10 mouse cellular contexts compared by ENCODE assay signal in the genomic region with DNA sequence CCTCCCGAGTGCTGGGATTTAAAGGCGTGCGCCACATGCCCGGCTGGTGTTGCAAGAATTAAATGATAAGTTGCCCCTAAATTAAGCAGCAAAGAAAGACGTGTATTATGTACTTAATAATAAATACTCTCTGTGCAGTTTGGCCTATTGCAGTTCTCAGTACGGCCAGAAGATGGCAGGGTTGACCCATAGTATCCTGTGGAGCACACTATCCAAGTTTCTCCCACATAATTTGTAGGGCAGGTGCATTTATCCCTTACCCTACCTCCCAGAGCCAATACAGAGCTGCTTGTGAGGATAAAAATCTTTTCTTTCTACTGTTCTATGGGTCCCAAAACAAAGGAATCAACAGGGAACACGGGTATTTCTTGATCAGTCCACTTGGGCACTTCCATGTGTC. TPM values are rescaled to one million over a fixed set of nuclear protein-coding genes. Genes with fewer than 3 reads are reported as not detected.
DNase-seq lines count a peak whose midpoint lies in the region; ATAC-seq lines count a peak whose summit lies in the region.
"Had no signal": no experiment of that assay in that cellular context is flagged by ENCODE, and none has a peak within 500 bp of the region (broad histone marks: within the 10 kb centered on the region; RNA-seq: fewer than 3 reads in every experiment).

No protein-coding gene starts in this region.

- H3K4me3 ChIP-seq in intestine, embryonic 14.5 days (ENCODE audit: low read depth, low read length): no peak overlapping the region
- H3K4me3 ChIP-seq in intestine, embryonic 16.5 days (ENCODE audit: low read length): no peak overlapping the region
- H3K4me3 ChIP-seq in embryonic facial prominence, embryonic 14.5 days (ENCODE audit: low read depth, low read length): no peak overlapping the region
- H3K4me3 ChIP-seq in hindbrain, embryonic 13.5 days: no peak overlapping the region
- H3K4me3 ChIP-seq in midbrain, embryonic 13.5 days (replicated peaks): no peak overlapping the region

- no peaks in the 10 kb centered on the region for H3K4me1 ChIP-seq in intestine, embryonic 14.5 days (replicated peaks; ENCODE audit: control insufficient read depth, insufficient read depth, low read length)
- no peaks in the 10 kb centered on the region for H3K4me1 ChIP-seq in intestine, embryonic 16.5 days (ENCODE audit: control insufficient read depth, insufficient read depth, low read length)
- no peaks in the 10 kb centered on the region for H3K4me1 ChIP-seq in embryonic facial prominence, embryonic 14.5 days (ENCODE audit: control insufficient read depth, insufficient read depth, low read length)
- H3K4me1 ChIP-seq in hindbrain, embryonic 13.5 days (replicated peaks): no peaks in the 10 kb centered on the region
- no peaks in the 10 kb centered on the region for H3K4me1 ChIP-seq in midbrain, embryonic 13.5 days (replicated peaks)

- no peak overlapping the region for H3K27ac ChIP-seq in intestine, embryonic 14.5 days (ENCODE audit: low read depth)
- no peak overlapping the region for H3K27ac ChIP-seq in intestine, embryonic 16.5 days (ENCODE audit: low read length)
- no peak overlapping the region for H3K27ac ChIP-seq in embryonic facial prominence, embryonic 14.5 days (replicated peaks; ENCODE audit: low read depth, low read length)
- H3K27ac ChIP-seq in hindbrain, embryonic 13.5 days: no peak overlapping the region
- no peak overlapping the region for H3K27ac ChIP-seq in midbrain, embryonic 13.5 days

- H3K36me3 ChIP-seq in intestine, embryonic 14.5 days (ENCODE audit: control insufficient read depth, insufficient read depth, low read length): no peaks in the 10 kb centered on the region
- H3K36me3 ChIP-seq in intestine, embryonic 16.5 days (ENCODE audit: control insufficient read depth, insufficient read depth, low read length): no peaks in the 10 kb centered on the region
- H3K36me3 ChIP-seq in embryonic facial prominence, embryonic 14.5 days (ENCODE audit: control insufficient read depth, insufficient read depth, low read length): no peaks in the 10 kb centered on the region
- no peaks in the 10 kb centered on the region for H3K36me3 ChIP-seq in hindbrain, embryonic 13.5 days
- H3K36me3 ChIP-seq in midbrain, embryonic 13.5 days: no peaks in the 10 kb centered on the region

- intact Hi-C loops in left cerebral cortex, postnatal 10 days (cut with DNase I): no loop called here

- ATAC-seq in intestine, embryonic 14.5 days (replicated peaks; ENCODE audit: low FRiP score, low TSS enrichment, low read depth): no peak
- no peak for ATAC-seq in intestine, embryonic 16.5 days
- no peak for ATAC-seq in embryonic facial prominence, embryonic 14.5 days (ENCODE audit: low read depth)
- ATAC-seq in hindbrain, embryonic 13.5 days (ENCODE audit: low FRiP score): peak; percentile 71
- ATAC-seq in midbrain, embryonic 13.5 days: peak; percentile 63

- H3K4me2 ChIP-seq in intestine, embryonic 14.5 days (ENCODE audit: low read length): no peak overlapping the region
- H3K4me2 ChIP-seq in intestine, embryonic 16.5 days (ENCODE audit: low read depth, low read length): no peak overlapping the region
- no peak overlapping the region for H3K4me2 ChIP-seq in embryonic facial prominence, embryonic 14.5 days (ENCODE audit: low read depth, low read length)
- H3K4me2 ChIP-seq in hindbrain, embryonic 13.5 days: no peak overlapping the region
- no peak overlapping the region for H3K4me2 ChIP-seq in midbrain, embryonic 13.5 days (replicated peaks)

- WGBS in intestine, embryonic 14.5 days: 21% methylated on average over 7 of the region's 7 CpGs
- WGBS in intestine, embryonic 16.5 days: 17% methylated on average over 7 of the region's 7 CpGs
- 24% methylated on average over 7 of the region's 7 CpGs for WGBS in embryonic facial prominence, embryonic 14.5 days
- 19% methylated on average over 7 of the region's 7 CpGs for WGBS in hindbrain, embryonic 13.5 days
- 24% methylated on average over 7 of the region's 7 CpGs for WGBS in midbrain, embryonic 13.5 days

- H3K9me3 ChIP-seq in intestine, embryonic 14.5 days (ENCODE audit: control insufficient read depth, low read length): no peaks in the 10 kb centered on the region
- H3K9me3 ChIP-seq in intestine, embryonic 16.5 days (ENCODE audit: control insufficient read depth, low read length): no peaks in the 10 kb centered on the region
- no peaks in the 10 kb centered on the region for H3K9me3 ChIP-seq in embryonic facial prominence, embryonic 14.5 days (ENCODE audit: control insufficient read depth, low read length)
- H3K9me3 ChIP-seq in hindbrain, embryonic 13.5 days: no peaks in the 10 kb centered on the region
- H3K9me3 ChIP-seq in midbrain, embryonic 13.5 days: no peaks in the 10 kb centered on the region

- DNase-seq in intestine, embryonic 14.5 days (ENCODE audit: low spot score): peak; percentile 90
- peak; percentile 77 for DNase-seq in adrenal gland, postnatal 10 days
- DNase-seq in embryonic facial prominence, embryonic 14.5 days (ENCODE audit: low spot score): peak; percentile 47
- peak; percentile 31 to 41 for DNase-seq in left cerebral cortex, postnatal 10 days (ENCODE audit: extremely low spot score in 1 of 2, low spot score in 2 of 2)
- peak; percentile 6 for DNase-seq in telencephalon, adult 2 months (ENCODE audit: low read depth, low spot score)

- no peak overlapping the region for H3K9ac ChIP-seq in intestine, embryonic 14.5 days (ENCODE audit: low read length)
- no peak overlapping the region for H3K9ac ChIP-seq in intestine, embryonic 16.5 days (ENCODE audit: low read depth, low read length)
- H3K9ac ChIP-seq in embryonic facial prominence, embryonic 14.5 days (ENCODE audit: low read depth, low read length): no peak overlapping the region
- H3K9ac ChIP-seq in hindbrain, embryonic 13.5 days: no peak overlapping the region
- H3K9ac ChIP-seq in midbrain, embryonic 13.5 days (replicated peaks): no peak overlapping the region

- H3K27me3 ChIP-seq in intestine, embryonic 14.5 days (replicated peaks; ENCODE audit: control insufficient read depth, insufficient read depth, low read length): no peaks in the 10 kb centered on the region
- H3K27me3 ChIP-seq in intestine, embryonic 16.5 days (replicated peaks; ENCODE audit: control insufficient read depth, insufficient read depth, low read length): no peaks in the 10 kb centered on the region
- H3K27me3 ChIP-seq in embryonic facial prominence, embryonic 14.5 days (replicated peaks; ENCODE audit: control insufficient read depth, insufficient read depth, low read length): no peaks in the 10 kb centered on the region
- no peaks in the 10 kb centered on the region for H3K27me3 ChIP-seq in hindbrain, embryonic 13.5 days
- H3K27me3 ChIP-seq in midbrain, embryonic 13.5 days: no peaks in the 10 kb centered on the region

RNA-seq across cellular contexts. Expression of gene Mbl2, which starts 15.4 kb away (rescaled TPM):
- not detected in 2 replicates for polyA plus RNA-seq in intestine, embryonic 14.5 days (2014; fragmentation: Nextera tagmentation; extraction: Ambion mirVana)
- polyA plus RNA-seq in intestine, embryonic 16.5 days (2015; fragmentation: Nextera tagmentation; extraction: Ambion mirVana): 0.12 and 0.16 TPM in 2 replicates
- total RNA-seq in adrenal gland, postnatal 10 days (2021): 10 to 100 TPM; 23.7 to 42.2 TPM
- 0.31 TPM in 1 of 2 replicates, not detected in the other for polyA plus RNA-seq in embryonic facial prominence, embryonic 14.5 days (2014; fragmentation: Nextera tagmentation; extraction: Ambion mirVana)
- 0.16 TPM in 1 of 2 replicates, not detected in the other for polyA plus RNA-seq in hindbrain, embryonic 13.5 days (2015; fragmentation: Nextera tagmentation; extraction: Ambion mirVana)
- total RNA-seq in left cerebral cortex, postnatal 10 days (2021): not detected
- not detected in 2 replicates for polyA plus RNA-seq in midbrain, embryonic 13.5 days (2015; fragmentation: Nextera tagmentation; extraction: Ambion mirVana)
- total RNA-seq: layer of hippocampus, adult 8-10 months had no signal
- polyA plus RNA-seq: stomach, embryonic 16.5 days had no signal

RNA-seq across cellular contexts. Expression of gene Gldc, which starts 42.1 kb away (rescaled TPM):
- polyA plus RNA-seq in intestine, embryonic 14.5 days (2014; fragmentation: Nextera tagmentation; extraction: Ambion mirVana): 2.4 and 2.9 TPM in 2 replicates
- polyA plus RNA-seq in intestine, embryonic 16.5 days (2015; fragmentation: Nextera tagmentation; extraction: Ambion mirVana): 0.75 and 1.3 TPM in 2 replicates
- total RNA-seq in adrenal gland, postnatal 10 days (2021): 10 to 100 TPM in 1 of 2 experiments, 1 to 10 TPM in 1; 6.3 to 14.0 TPM
- 2.5 and 4.3 TPM in 2 replicates for polyA plus RNA-seq in embryonic facial prominence, embryonic 14.5 days (2014; fragmentation: Nextera tagmentation; extraction: Ambion mirVana)
- 8.6 and 9.1 TPM in 2 replicates for polyA plus RNA-seq in hindbrain, embryonic 13.5 days (2015; fragmentation: Nextera tagmentation; extraction: Ambion mirVana)
- total RNA-seq in left cerebral cortex, postnatal 10 days (2021): 10 to 100 TPM; 14.8 TPM
- polyA plus RNA-seq in midbrain, embryonic 13.5 days (2015; fragmentation: Nextera tagmentation; extraction: Ambion mirVana): 10.6 and 11.4 TPM in 2 replicates

Comparison
In these comparisons a context has a peak if more than half of its experiments do, and no peak if none do; other contexts are left out.
1. ATAC-seq: peak in hindbrain, embryonic 13.5 days (single experiment) and midbrain, embryonic 13.5 days (single experiment); none in intestine, embryonic 14.5 days (single experiment), intestine, embryonic 16.5 days (single experiment) and embryonic facial prominence, embryonic 14.5 days (single experiment).
2. DNase-seq: peak in every context shown above with its lines; median percentile 90 in intestine, embryonic 14.5 days; 77 in adrenal gland, postnatal 10 days; 47 in embryonic facial prominence, embryonic 14.5 days; 36 in left cerebral cortex, postnatal 10 days; 6 in telencephalon, adult 2 months.